Mouse (Mus musculus): ENCODE results near the gene Pcmt1. TPM values are rescaled to one million over a fixed set of nuclear protein-coding genes. Genes with fewer than 3 reads are reported as not detected.
"Not testable (repeated sequence)": the region's sequence is repeated elsewhere in the genome, so short reads cannot be mapped to it uniquely, and the experiment has no call there.

The Pcmt1 gene
- total RNA-seq, 2 experiments from 2014 or later: 64.6 to 68.1 TPM

DNA sequence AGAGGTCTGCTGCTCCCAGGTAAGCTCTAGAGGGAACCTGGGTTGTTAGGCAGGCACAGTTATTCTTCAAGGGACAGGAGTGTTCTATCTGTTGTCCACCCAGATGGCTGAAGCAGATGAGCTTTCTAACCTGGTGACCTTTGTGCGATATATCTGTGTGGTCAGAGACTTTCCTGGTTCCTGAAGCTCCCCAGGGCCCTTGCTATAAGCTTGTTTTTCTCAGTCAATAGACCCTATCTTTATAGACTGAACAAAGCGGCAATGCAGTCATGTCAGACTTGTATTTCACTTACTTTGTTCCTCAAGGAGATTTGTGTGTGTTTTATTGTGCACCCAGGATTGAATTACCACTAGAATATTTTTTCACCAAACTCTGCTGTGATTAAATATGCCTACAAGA, 29.9 kb downstream of the Pcmt1 start:
- no peak for ATAC-seq (replicated peaks; ENCODE audit: poor library complexity, severe bottlenecking)

DNA sequence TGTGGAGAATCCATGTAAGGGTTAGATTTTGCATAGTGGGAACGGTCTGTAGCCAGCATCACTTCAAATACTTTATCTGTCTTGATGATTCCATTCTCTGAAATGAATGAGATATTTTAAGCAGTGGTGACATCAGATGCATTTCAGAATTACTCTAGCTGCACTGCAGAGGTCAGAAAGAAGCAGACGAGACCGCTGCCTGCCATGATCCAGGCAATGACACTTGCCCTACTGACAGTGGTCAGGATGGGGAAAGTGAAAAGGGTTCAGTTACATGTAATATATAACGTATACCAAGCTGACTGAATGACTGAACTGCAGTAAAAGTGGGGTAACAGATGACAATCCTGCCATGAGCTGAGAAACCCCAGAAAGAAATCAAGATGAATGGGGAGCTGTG, 31.9 kb downstream of the Pcmt1 start:
- no peak for ATAC-seq (replicated peaks; ENCODE audit: poor library complexity, severe bottlenecking)

DNA sequence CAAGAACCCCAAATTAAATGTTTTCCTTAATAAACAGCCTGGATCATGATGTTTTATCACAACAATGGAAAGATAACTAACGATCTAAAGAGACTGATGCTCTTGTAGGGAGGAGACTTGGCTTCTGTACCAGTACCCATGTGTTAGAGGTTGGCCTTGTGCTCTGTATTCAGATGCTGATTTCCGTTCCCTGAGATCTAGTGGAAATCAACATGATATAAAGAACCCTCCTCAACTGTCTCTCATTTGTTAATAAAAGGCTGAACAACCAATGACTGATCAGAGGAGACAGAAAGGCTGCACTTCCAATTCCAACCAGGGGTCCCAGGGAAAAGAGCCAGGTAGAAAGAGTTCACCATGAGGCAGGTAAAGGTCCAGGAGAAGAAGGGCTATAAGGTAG, 35.0 kb downstream of the Pcmt1 start:
- no peak for ATAC-seq (replicated peaks; ENCODE audit: poor library complexity, severe bottlenecking)

DNA sequence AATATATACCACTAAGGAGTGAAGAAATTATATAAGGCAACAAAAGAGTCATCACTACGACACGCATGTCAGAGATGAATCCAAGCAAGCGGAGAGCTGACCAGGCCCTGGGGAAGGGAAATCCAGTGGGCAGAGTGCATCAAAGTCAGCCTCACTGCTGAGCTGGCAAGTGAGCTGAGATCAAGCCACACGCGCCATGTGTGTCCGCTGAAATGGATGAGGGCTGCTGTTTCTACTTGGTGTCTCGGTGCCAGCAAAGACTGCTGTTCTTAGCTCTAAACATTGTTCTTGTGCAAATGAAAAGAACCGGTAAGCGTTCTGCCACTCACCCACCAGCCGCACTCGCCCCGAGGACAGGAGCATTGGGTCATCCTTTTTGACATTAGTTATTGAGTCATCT, 40.6 kb downstream of the Pcmt1 start:
- ATAC-seq (replicated peaks; ENCODE audit: poor library complexity, severe bottlenecking): no peak

DNA sequence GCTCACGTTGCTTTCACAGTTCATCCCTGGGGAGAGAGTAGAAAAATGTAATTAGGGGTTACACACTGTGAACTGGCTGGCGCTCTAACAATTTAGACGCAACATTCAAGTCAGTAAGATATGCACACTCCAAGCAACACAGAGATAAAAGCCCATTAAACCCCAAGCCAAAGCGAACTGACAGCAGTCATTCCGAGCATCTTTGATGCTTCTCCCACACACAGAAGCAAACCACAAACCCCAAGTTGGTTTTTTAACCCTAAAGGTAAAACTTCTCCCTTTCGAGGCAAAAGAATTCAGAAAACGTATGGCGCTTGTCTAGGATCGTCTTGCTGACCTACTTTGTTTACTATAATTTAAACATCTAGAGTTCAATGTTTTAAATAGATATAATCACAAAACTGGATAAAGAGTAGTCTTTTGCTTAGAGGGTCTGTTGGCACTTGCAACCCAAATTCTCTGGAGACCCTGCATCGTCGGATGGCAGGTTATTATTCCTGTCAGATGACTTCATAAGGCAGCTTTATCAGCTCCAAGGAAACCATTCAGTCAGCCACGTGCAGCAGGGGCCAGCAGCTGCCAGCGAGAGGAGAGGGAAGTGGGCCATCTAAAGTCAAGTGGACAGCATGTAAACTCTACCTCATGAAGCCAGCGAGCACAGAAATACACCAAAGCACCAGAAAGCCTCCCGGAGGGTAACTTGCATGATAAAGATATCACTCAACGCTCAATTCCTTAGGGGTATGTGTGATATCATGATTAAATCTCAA, 49.8 kb downstream of the Pcmt1 start:
- no peak for ATAC-seq (replicated peaks; ENCODE audit: poor library complexity, severe bottlenecking)

DNA sequence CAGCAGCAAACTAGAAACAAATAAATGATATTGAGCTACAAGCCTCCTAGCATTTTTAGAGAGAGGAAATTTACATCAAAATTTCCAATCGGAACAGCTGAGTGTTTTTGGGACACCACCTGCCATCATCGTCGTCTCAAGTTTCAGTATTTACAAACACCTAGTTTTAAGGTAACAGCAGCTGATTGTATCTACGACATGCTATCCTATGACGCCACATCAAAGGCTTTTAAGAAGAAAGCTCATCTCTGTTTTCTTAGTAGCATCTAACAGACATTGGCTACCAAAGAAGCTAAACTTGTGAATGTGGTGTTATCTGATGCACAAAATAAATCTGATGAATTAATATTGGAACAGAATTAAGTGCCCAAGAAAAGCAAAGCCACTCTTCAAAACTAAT, 50.6 kb downstream of the Pcmt1 start:
- no peak for ATAC-seq (replicated peaks; ENCODE audit: poor library complexity, severe bottlenecking)

DNA sequence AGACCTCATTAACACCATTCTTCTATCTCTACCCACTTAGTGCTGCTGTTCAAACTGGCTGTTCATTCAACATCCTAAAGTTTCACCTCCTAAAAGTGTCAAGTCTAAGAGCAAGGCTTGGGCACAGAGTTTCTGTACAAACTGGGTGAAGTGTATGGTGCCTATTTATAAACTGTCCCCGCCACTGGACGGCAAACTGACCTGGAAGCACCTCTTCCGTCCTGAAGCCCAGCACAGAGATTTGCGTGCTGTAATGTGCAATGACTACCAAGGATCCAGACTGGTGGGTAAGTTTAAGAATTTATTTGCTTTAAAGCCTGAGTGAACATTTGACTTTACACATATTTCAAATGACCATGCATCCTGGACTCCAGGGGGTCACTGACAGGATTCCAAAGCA, 51.8 kb downstream of the Pcmt1 start:
- ATAC-seq (replicated peaks; ENCODE audit: poor library complexity, severe bottlenecking): no peak

DNA sequence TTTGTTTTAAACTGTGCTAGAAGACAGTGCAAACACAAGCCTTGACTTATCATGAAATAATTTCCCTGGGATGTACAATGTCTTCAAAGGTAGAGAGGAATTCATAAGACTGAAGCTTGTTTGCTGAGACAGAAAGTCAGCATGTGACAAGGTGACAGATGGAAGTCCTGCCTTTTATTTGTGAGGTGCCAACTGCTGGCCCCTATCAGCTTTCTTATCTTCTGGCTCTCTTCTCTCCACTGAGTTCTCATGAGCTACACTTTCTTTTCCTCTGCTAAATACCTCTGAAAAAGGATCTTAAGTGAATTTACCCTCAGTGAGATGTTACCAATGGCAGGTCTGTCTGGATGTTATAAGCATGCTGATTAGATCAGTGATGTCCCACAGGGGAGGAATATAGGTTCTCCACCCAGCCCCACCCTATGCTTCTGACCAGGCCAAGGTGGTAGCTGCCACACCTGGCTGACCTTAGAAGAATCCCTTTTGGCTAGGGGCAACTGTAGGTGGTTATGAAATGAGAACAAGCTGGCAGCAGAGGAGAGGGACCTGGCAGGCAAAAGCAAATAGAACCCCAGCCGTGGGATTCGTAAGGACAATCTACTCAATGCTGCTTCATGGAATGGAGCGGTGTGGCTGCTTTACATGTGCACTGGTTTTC, 56.9 kb downstream of the Pcmt1 start:
- no peak for ATAC-seq (replicated peaks; ENCODE audit: poor library complexity, severe bottlenecking)

DNA sequence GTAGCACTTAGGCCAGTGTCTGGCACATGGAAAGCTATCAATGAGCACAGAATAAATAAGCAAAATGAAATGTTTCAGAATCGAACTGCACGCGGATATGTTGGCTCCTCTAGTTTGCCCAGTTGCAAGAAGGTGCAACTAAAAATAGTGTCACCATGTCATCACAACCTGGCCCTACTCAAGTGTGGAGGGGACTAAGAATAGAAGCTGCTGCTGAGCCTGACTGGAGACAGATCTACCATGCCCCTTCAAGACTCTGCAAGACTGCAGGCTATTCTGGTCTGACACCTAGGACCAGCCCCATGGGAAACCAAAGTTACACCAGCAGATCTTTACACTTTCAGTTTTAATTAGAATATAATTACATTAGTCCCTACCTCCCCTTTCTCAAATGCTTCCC, 58.6 kb downstream of the Pcmt1 start:
- no peak for ATAC-seq (replicated peaks; ENCODE audit: poor library complexity, severe bottlenecking)

DNA sequence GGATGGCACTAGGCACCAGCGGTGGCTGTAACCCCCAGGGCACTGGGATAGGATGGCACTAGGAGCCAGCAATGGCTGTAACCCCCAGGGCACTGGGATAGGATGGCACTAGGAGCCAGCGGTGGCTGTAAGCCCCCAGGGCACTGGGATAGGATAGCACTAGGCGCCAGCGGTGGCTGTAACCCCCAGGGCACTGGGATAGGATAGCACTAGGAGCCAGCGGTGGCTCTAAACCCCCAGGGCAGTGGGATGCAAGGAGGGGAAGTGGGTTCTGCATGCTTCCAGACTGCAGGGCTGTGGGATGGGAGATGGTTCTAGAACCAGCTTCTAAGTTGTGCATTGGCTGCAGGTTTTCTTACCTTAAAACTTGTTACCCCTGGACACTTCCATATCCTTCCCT, 60.2 kb downstream of the Pcmt1 start:
- no peak for ATAC-seq (replicated peaks; ENCODE audit: poor library complexity, severe bottlenecking)

DNA sequence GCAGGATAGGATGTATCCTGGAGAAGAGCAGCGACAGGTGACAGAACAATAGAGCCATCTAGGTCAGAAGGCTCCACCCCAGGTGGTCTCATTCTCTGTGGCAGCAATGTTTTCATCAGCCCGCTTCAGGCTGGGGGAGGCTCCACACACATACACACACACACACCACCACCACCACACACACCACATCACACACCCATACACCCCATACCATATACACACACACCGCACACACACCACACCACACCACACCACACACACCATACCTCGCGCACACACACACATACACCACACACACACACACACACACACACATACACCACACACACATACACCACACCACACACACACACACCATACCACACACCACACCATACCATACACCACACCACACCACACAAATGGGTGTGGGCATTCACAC, 61.1 kb downstream of the Pcmt1 start:
- no peak for ATAC-seq (replicated peaks; ENCODE audit: poor library complexity, severe bottlenecking)

DNA sequence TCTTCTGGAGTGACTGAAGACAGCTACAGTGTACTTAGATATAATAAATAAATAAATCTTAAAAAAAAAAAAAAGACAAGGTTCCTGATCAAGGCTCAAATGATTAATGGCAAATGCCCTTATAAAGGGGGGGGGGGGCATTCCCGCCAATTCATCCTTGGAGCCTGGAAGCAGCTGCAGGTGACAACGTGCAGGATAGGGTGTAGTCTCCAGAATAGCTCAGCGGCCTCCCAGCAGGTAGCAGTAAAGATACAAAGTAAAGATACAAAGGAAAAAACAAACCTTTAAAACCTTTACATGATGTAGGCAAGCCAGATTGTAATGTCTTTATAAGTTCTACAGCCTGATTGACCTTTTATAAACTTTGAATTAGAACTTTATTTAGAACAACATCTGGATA, 63.4 kb downstream of the Pcmt1 start:
- ATAC-seq (replicated peaks; ENCODE audit: poor library complexity, severe bottlenecking): not testable (repeated sequence)

DNA sequence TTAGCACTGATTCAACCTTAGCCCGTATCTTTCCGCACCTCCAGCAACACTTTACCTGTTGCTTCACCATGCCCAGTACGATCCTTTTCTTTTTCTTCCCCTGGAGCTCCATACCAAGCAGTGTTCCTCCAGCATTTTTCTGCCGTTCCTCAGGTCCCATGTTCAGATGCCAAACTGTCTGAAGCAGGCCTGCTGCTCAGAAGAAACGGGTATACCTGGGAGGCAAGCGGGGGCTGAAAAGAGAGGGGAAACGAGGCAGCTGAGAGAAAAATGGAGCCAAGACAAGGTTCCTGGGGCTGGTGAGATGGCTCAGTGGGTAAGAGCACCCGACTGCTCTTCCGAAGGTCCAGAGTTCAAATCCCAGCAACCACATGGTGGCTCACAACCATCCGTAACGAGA, 63.8 kb downstream of the Pcmt1 start:
- not testable (repeated sequence) for ATAC-seq (replicated peaks; ENCODE audit: poor library complexity, severe bottlenecking)

DNA sequence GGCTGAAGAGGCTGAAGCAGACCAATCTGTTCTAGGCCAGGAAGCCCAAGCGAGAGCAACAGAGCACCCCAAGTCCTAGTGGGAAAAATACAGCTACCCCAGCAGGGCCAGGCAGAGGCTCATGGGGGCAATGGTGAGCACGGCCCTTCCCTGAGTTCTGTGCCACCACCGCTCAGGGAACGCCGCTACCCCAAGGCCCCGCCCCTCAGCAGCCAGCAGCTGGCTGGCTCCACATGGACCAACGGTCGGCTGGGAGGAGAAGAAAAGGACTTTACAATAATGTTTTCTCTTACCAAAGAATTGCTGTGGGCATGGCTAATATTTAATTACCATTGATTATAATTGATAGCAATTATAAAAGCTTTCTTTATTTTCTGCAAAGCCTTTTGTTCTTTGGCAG, 66.1 kb downstream of the Pcmt1 start:
- ATAC-seq (replicated peaks; ENCODE audit: poor library complexity, severe bottlenecking): no peak

DNA sequence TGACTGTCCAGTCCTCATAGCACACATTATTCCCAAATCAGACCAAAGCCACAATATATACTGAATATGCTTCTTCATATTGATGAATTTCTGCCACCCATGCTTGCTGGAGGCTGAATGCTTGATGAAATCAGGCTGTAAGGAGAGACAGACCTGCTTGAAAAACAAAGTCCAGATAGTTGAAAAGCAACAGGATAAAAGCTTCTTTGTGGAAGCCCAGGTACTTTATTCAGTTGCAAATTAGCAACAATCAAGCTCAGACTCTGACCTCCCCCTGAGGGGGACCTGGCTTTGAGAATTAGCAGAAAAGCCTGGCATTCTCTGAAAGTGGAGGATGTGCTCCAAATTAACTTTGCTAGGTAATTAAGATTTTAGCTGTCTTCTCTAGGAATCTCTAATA, 68.7 kb downstream of the Pcmt1 start:
- not testable (repeated sequence) for ATAC-seq (replicated peaks; ENCODE audit: poor library complexity, severe bottlenecking)

DNA sequence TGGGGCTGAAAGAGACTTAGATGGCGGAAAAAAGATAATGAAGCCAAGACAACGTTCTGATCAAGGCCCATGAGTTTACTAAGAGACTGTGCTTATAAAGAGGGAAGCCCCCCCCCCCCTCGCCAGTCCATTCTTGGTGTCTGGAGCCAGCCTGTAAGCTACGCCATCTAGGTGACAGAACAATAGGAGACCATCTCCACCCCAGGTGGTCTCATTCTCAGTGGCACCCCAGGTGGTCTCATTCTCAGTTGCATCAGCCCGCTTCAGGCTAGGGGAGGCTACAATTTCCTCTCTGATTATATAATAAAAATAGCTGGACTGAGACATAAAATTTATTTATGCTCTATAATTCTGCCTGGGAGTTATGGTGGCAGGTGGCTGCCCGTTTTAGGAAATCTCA, 69.3 kb downstream of the Pcmt1 start:
- no peak for ATAC-seq (replicated peaks; ENCODE audit: poor library complexity, severe bottlenecking)

DNA sequence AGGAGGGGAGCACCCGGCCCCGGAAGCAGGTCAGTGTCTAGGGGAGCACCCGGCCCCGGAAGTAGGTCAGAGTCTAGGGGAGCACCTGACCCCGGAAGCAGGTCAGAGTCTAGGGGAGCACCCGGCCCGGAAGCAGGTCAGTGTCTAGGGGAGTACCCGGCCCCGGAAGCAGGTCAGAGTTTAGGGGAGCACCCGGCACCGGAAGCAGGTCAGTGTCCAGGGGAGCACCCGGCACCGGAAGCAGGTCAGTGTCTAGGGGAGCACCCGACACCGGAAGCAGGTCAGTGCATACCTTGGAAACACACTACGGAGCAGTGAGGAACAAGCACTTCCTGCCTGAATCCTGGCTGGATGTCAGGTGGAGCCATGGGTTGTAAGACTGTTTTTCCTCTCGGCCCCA, 72.3 kb downstream of the Pcmt1 start:
- no peak for ATAC-seq (replicated peaks; ENCODE audit: poor library complexity, severe bottlenecking)

DNA sequence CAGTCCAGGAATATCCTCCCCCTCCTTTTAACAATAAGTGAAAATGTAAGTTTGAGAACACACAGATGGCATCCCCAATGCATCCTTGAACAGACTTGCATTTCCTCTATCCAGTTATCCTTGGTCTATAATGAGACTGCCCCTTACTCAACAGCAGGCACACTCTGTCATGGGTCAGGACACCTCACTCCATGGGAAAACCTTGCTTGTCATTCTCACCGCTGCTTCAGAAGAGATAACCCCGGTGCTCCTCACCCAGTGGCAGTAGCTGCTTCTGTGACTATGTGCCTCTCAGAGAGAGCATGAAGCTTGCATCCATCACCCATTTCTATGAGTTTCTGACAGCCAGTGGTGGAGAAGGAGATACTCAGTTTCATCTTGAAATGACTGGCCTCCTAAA, 74.5 kb downstream of the Pcmt1 start:
- no peak for ATAC-seq (replicated peaks; ENCODE audit: poor library complexity, severe bottlenecking)

DNA sequence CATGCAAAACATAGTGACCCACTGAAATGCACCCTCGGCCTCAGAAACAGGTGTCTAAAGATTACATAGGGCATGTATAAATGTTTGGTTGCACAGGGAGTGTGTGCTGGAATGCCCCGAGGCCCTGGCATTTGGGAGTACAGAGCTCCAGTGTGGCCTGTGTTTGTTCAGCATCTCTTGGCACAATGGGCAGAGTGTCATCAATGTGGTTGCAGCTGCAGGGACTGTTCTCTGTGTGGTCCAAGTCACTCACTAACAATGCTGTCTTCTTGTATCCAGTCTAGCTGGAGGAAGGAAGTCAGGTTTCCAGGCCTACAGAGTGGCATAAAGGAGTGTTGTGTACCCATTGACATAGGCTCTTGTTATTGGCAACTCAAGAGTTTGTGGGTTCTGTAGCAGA, 75.8 kb downstream of the Pcmt1 start:
- no peak for ATAC-seq (replicated peaks; ENCODE audit: poor library complexity, severe bottlenecking)

DNA sequence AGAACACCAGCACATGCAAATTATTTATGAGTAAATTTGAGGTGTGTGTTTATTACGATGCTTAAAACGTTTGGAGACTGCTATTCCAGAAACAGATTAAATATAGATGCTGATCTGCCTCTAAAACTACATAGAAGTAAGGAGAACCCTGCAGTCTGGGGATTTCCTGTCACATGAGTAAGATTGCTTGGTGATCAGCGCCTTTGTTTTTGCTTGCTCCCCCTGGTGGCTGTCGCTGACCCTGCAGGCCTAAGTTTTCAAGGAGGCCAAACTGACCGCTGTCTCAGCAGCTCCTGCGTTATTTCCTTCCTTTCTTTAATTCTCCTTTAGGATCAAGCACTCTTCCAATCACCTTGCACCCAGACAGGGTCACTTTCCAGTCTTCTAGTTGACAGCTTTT, 80.3 kb downstream of the Pcmt1 start:
- ATAC-seq (replicated peaks; ENCODE audit: poor library complexity, severe bottlenecking): peak; percentile 98

DNA sequence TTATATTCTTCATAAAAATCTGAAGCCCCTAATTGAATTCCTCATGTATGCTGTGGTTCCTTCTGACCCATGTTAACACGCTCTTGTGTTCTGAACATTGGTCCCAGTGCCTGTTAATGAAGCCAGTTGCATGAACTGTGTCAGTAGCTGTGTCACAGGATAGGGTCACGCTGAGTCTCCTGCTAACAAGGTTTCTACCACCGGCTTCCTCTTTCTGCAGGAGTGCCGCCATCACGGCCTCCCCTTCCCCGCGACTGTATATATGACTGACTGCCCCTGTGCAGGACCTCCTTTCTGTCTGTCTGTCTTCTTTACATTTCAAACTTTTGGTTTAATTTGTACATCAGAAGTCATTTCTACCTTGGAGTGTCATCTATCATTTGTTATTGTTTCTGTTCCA, 82.8 kb downstream of the Pcmt1 start:
- ATAC-seq (replicated peaks; ENCODE audit: poor library complexity, severe bottlenecking): peak; percentile 82

DNA sequence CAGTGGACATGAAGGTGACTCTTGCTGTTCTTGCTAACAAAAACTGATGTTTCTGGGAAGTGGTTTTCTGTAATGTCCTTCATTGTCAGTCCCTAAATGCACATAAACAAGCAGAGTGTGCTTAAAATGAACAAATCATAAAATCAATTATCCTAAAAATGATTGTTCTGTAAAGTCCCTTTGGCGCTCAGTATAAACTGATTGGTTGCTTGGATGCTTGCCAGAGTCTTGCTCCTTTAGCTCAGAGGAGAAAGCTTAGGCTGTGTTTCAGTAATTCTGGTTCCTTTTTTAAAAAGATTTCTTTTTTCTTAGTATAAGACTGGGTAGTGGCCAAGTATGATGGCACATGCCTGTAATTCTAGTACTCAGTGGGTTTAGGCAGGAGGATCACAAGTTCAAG, 84.7 kb downstream of the Pcmt1 start:
- no peak for ATAC-seq (replicated peaks; ENCODE audit: poor library complexity, severe bottlenecking)

Measured in granulocyte monocyte progenitor cell, adult 5-6 weeks (primary cell).